Mouse (Mus musculus): ENCODE measurements at regions not wholly inside any gene's neighbourhood (a gene's known extent, or its start where the extent isn't known, plus 50 kb on each side); places are given as distances from the start of the nearest gene placed in this dataset.

- no peak for TF ChIP-seq CTCF (IDR thresholded peaks at IDR 0.05)
- in situ Hi-C loops (cut with MboI; ENCODE audit: low pct_unique_long_range_greater_than_20kb), result no loop called here
- ATAC-seq (no peak), DNase-seq (ENCODE audit: low read depth, low spot score) (no peak)
- POLR2A ChIA-PET, result interaction anchor here (0.6 kb wide), 1 partner anchor 100 kb away, joined by 3 read pairs; no protein-coding TSS in a partner anchor
- CTCF ChIA-PET, result interaction anchor here (1.4 kb wide), 1 partner anchor 9 kb away, joined by 6 read pairs; no protein-coding TSS in a partner anchor
- H3K27me3 ChIP-seq, result no peaks in the 10 kb centered on the region
Observed at GRCm38 (mm10) chr9:61844141-61844540, 70.2 kb downstream of the Rplp1 start.

- no peak for ATAC-seq
- H3K27me3 ChIP-seq, result no peaks in the 10 kb centered on the region
- ChIA-PET POLR2A (interaction anchor here (0.6 kb wide), 3 partner anchors 25 to 650 kb away, joined by 3 to 4 read pairs (median 4); no protein-coding TSS in a partner anchor), CTCF (interaction anchor here (1.4 kb wide), 1 partner anchor 8 kb away, joined by 6 read pairs; no protein-coding TSS in a partner anchor)
- in situ Hi-C loops (cut with MboI; ENCODE audit: low pct_unique_long_range_greater_than_20kb), result no loop called here
- no peak for DNase-seq (ENCODE audit: low read depth, low spot score)
- no peak for TF ChIP-seq CTCF (IDR thresholded peaks at IDR 0.05)
Observed at GRCm38 (mm10) chr9:61843513-61843912, 70.8 kb downstream of the Rplp1 start.

- DNase-seq (ENCODE audit: low read depth, low spot score), result no peak
- H3K27me3 ChIP-seq, result no peaks in the 10 kb centered on the region
- no peak for TF ChIP-seq CTCF (IDR thresholded peaks at IDR 0.05)
- CTCF ChIA-PET, result no interaction called here
- POLR2A ChIA-PET, result no interaction called here
- no peak for ATAC-seq
- in situ Hi-C loops (cut with MboI; ENCODE audit: low pct_unique_long_range_greater_than_20kb), result no loop called here
Observed at GRCm38 (mm10) chr9:61842384-61842783, 72.0 kb downstream of the Rplp1 start.

GRCm38 (mm10) chr9:61841222-61841621 is 73.1 kb downstream of the Rplp1 start:
- ATAC-seq (no peak), DNase-seq (ENCODE audit: low read depth, low spot score) (no peak)
- POLR2A ChIA-PET, result no interaction called here
- H3K27me3 ChIP-seq, result no peaks in the 10 kb centered on the region
- no peak for TF ChIP-seq CTCF (IDR thresholded peaks at IDR 0.05)
- CTCF ChIA-PET, result no interaction called here
- in situ Hi-C loops (cut with MboI; ENCODE audit: low pct_unique_long_range_greater_than_20kb), result no loop called here

- ChIA-PET POLR2A (no interaction called here), CTCF (interaction anchor here (1.2 kb wide), 1 partner anchor 20 kb away, joined by 3 read pairs; no protein-coding TSS in a partner anchor)
- DNase-seq (ENCODE audit: low read depth, low spot score) (no peak), ATAC-seq (no peak)
- TF ChIP-seq CTCF (IDR thresholded peaks at IDR 0.05), result no peak
- in situ Hi-C loops (cut with MboI; ENCODE audit: low pct_unique_long_range_greater_than_20kb), result no loop called here
- no peaks in the 10 kb centered on the region for H3K27me3 ChIP-seq
Observed at GRCm38 (mm10) chr9:61840353-61840752, 74.0 kb downstream of the Rplp1 start.

- ChIA-PET CTCF (no interaction called here), POLR2A (no interaction called here)
- in situ Hi-C loops (cut with MboI; ENCODE audit: low pct_unique_long_range_greater_than_20kb), result loop anchor here (5.0 kb wide), 1 partner anchor 446 kb away; no protein-coding TSS in a partner anchor
Observed at GRCm38 (mm10) chr9:61833226-61833625, 81.1 kb downstream of the Rplp1 start.

GRCm38 (mm10) chr9:61830236-61830635 is 84.1 kb downstream of the Rplp1 start:
- DNase-seq (ENCODE audit: low read depth, low spot score) (peak; percentile 19), ATAC-seq (no peak)
- ChIA-PET CTCF (interaction anchor here (1.0 to 1.6 kb wide), 3 partner anchors 8 to 146 kb away, joined by 3 to 4 read pairs (median 3); no protein-coding TSS in a partner anchor), POLR2A (interaction anchor here (0.6 to 0.8 kb wide), 2 partner anchors 18 to 131 kb away, joined by 3 to 4 read pairs; no protein-coding TSS in a partner anchor)
- in situ Hi-C loops (cut with MboI; ENCODE audit: low pct_unique_long_range_greater_than_20kb), result loop anchor here (5.0 kb wide), 1 partner anchor 443 kb away; no protein-coding TSS in a partner anchor
- peak; percentile 91 for TF ChIP-seq CTCF (IDR thresholded peaks at IDR 0.05)
- H3K27me3 ChIP-seq, result no peaks in the 10 kb centered on the region

More at GRCm38 (mm10) chr9:61833226-61833625, 81.1 kb downstream of the Rplp1 start:
- DNase-seq (ENCODE audit: low read depth, low spot score), result no peak
- TF ChIP-seq CTCF (IDR thresholded peaks at IDR 0.05), result no peak
- no peak for ATAC-seq
- H3K27me3 ChIP-seq, result no peaks in the 10 kb centered on the region

GRCm38 (mm10) chr9:61829736-61830135 is 84.6 kb downstream of the Rplp1 start:
- DNase-seq (ENCODE audit: low read depth, low spot score) (no peak), ATAC-seq (no peak)
- CTCF ChIA-PET, result interaction anchor here (1.1 to 1.6 kb wide), 2 partner anchors 27 to 145 kb away, joined by 3 to 4 read pairs; no protein-coding TSS in a partner anchor
- POLR2A ChIA-PET, result interaction anchor here (0.8 kb wide), 1 partner anchor 130 kb away, joined by 3 read pairs; no protein-coding TSS in a partner anchor
- TF ChIP-seq CTCF (IDR thresholded peaks at IDR 0.05), result no peak
- H3K27me3 ChIP-seq, result no peaks in the 10 kb centered on the region
- in situ Hi-C loops (cut with MboI; ENCODE audit: low pct_unique_long_range_greater_than_20kb), result loop anchor here (5.0 kb wide), 1 partner anchor 442 kb away; no protein-coding TSS in a partner anchor

- no peaks in the 10 kb centered on the region for H3K27me3 ChIP-seq
- ATAC-seq (no peak), DNase-seq (ENCODE audit: low read depth, low spot score) (no peak)
- no peak for TF ChIP-seq CTCF (IDR thresholded peaks at IDR 0.05)
- ChIA-PET POLR2A (interaction anchor here (0.8 kb wide), 1 partner anchor 130 kb away, joined by 3 read pairs; no protein-coding TSS in a partner anchor), CTCF (interaction anchor here (1.1 to 1.6 kb wide), 2 partner anchors 26 to 145 kb away, joined by 3 to 4 read pairs; no protein-coding TSS in a partner anchor)
- in situ Hi-C loops (cut with MboI; ENCODE audit: low pct_unique_long_range_greater_than_20kb), result no loop called here
Observed at GRCm38 (mm10) chr9:61829301-61829700, 85.0 kb downstream of the Rplp1 start.

GRCm38 (mm10) chr9:61827721-61828120 is 86.6 kb downstream of the Rplp1 start:
- ChIA-PET POLR2A (no interaction called here), CTCF (no interaction called here)
- in situ Hi-C loops (cut with MboI; ENCODE audit: low pct_unique_long_range_greater_than_20kb), result no loop called here
- no peak for TF ChIP-seq CTCF (IDR thresholded peaks at IDR 0.05)
- ATAC-seq (no peak), DNase-seq (ENCODE audit: low read depth, low spot score) (no peak)
- no peaks in the 10 kb centered on the region for H3K27me3 ChIP-seq

GRCm38 (mm10) chr9:61827014-61827413 is 87.3 kb downstream of the Rplp1 start:
- no peak for TF ChIP-seq CTCF (IDR thresholded peaks at IDR 0.05)
- in situ Hi-C loops (cut with MboI; ENCODE audit: low pct_unique_long_range_greater_than_20kb), result no loop called here
- ChIA-PET CTCF (no interaction called here), POLR2A (interaction anchor here (0.6 kb wide), 1 partner anchor 12 kb away, joined by 3 read pairs; no protein-coding TSS in a partner anchor)
- ATAC-seq (no peak), DNase-seq (ENCODE audit: low read depth, low spot score) (no peak)
- no peaks in the 10 kb centered on the region for H3K27me3 ChIP-seq
